In genomic region chr12:40247976-40248375, GRCm38 (mm10) we compare ENCODE assay signal across 10 mouse cellular contexts. TPM values are rescaled to one million over a fixed set of nuclear protein-coding genes. Genes with fewer than 3 reads are reported as not detected.
DNase-seq lines count a peak whose midpoint lies in the region; ATAC-seq and TF ChIP-seq lines count a peak whose summit lies in the region.
"Had no signal": no experiment of that assay in that cellular context is flagged by ENCODE, and none has a peak within 500 bp of the region (broad histone marks: within the 10 kb centered on the region; RNA-seq: fewer than 3 reads in every experiment).

No protein-coding gene starts in this region.

- H3K36me3 ChIP-seq in heart, postnatal 0 days (replicated peaks; ENCODE audit: control insufficient read depth, insufficient read depth, low read length): no peaks in the 10 kb centered on the region
- H3K36me3 ChIP-seq in liver, embryonic 15.5 days (replicated peaks): no peaks in the 10 kb centered on the region
- no peaks in the 10 kb centered on the region for H3K36me3 ChIP-seq in neural tube, embryonic 15.5 days
- no peaks in the 10 kb centered on the region for H3K36me3 ChIP-seq in forebrain, embryonic 15.5 days
- H3K36me3 ChIP-seq: embryonic facial prominence, embryonic 12.5 days; neural tube, embryonic 12.5 days had no signal

- peak; percentile 88 for ATAC-seq in heart, postnatal 0 days (ENCODE audit: insufficient read depth, low read depth)
- ATAC-seq in liver, embryonic 15.5 days (ENCODE audit: insufficient read depth): peak; percentile 84
- no peak for ATAC-seq in neural tube, embryonic 15.5 days (ENCODE audit: low FRiP score)
- ATAC-seq in forebrain, embryonic 15.5 days (replicated peaks): no peak

- TF ChIP-seq CTCF in heart, postnatal 0 days (IDR thresholded peaks at IDR 0.05; ENCODE audit: low read depth): no peak

- H3K27me3 ChIP-seq in heart, postnatal 0 days (ENCODE audit: control insufficient read depth, insufficient read depth, low read length): no peaks in the 10 kb centered on the region
- H3K27me3 ChIP-seq in liver, embryonic 15.5 days: no peaks in the 10 kb centered on the region
- H3K27me3 ChIP-seq in neural tube, embryonic 15.5 days (replicated peaks): no peaks in the 10 kb centered on the region
- no peaks in the 10 kb centered on the region for H3K27me3 ChIP-seq in forebrain, embryonic 15.5 days
- H3K27me3 ChIP-seq: embryonic facial prominence, embryonic 12.5 days; neural tube, embryonic 12.5 days had no signal

- no peak for TF ChIP-seq EP300 in heart, postnatal 0 days (IDR thresholded peaks at IDR 0.05; ENCODE audit: low read depth)

- peak; percentile 14 for DNase-seq in ES-CJ7 (ENCODE audit: low read depth, low spot score)
- DNase-seq in adrenal gland, adult 8-10 months: peak; percentile 78
- peak; percentile 80 for DNase-seq in heart, postnatal 0 days (ENCODE audit: low spot score)
- no peak for DNase-seq in cerebellum, adult 11 months
- DNase-seq in frontal cortex, postnatal 14 days (ENCODE audit: low spot score in 2 of 2): no peak

- WGBS in heart, postnatal 0 days: 54% methylated on average over 6 of the region's 6 CpGs
- WGBS in liver, embryonic 15.5 days (ENCODE audit: insufficient replicate concordance): 57% methylated on average over 6 of the region's 6 CpGs
- 76% methylated on average over 6 of the region's 6 CpGs for WGBS in neural tube, embryonic 15.5 days
- 77% methylated on average over 6 of the region's 6 CpGs for WGBS in forebrain, embryonic 15.5 days

- no peak overlapping the region for H3K4me2 ChIP-seq in heart, postnatal 0 days (ENCODE audit: low read depth, low read length)
- peak overlapping the region; percentile 36 for H3K4me2 ChIP-seq in liver, embryonic 15.5 days
- H3K4me2 ChIP-seq in neural tube, embryonic 15.5 days: no peak overlapping the region
- no peak overlapping the region for H3K4me2 ChIP-seq in forebrain, embryonic 15.5 days (replicated peaks)
- H3K4me2 ChIP-seq: embryonic facial prominence, embryonic 12.5 days; neural tube, embryonic 12.5 days had no signal

- H3K27ac ChIP-seq in heart, postnatal 0 days (ENCODE audit: low read depth): peak overlapping the region; percentile 54; the same call in 1 of the 2 replicates
- no peak overlapping the region for H3K27ac ChIP-seq in liver, embryonic 15.5 days (replicated peaks)
- no peak overlapping the region for H3K27ac ChIP-seq in neural tube, embryonic 15.5 days (replicated peaks)
- H3K27ac ChIP-seq in forebrain, embryonic 15.5 days (replicated peaks): no peak overlapping the region
- H3K27ac ChIP-seq: embryonic facial prominence, embryonic 12.5 days; neural tube, embryonic 12.5 days had no signal

- H3K4me1 ChIP-seq in heart, postnatal 0 days (ENCODE audit: control insufficient read depth, insufficient read depth): peaks cover 18% of the 10 kb centered on the region
- H3K4me1 ChIP-seq in liver, embryonic 15.5 days (replicated peaks): peaks cover 29% of the 10 kb centered on the region
- peaks cover 8% of the 10 kb centered on the region; the same call in 1 of the 2 replicates for H3K4me1 ChIP-seq in neural tube, embryonic 15.5 days
- peaks cover 8% of the 10 kb centered on the region for H3K4me1 ChIP-seq in forebrain, embryonic 15.5 days
- H3K4me1 ChIP-seq: embryonic facial prominence, embryonic 12.5 days had no signal

- H3K9me3 ChIP-seq in heart, postnatal 0 days (replicated peaks; ENCODE audit: control insufficient read depth, low read length): no peaks in the 10 kb centered on the region
- no peaks in the 10 kb centered on the region for H3K9me3 ChIP-seq in liver, embryonic 15.5 days (replicated peaks)
- no peaks in the 10 kb centered on the region for H3K9me3 ChIP-seq in neural tube, embryonic 15.5 days (replicated peaks)
- H3K9me3 ChIP-seq in forebrain, embryonic 15.5 days: no peaks in the 10 kb centered on the region
- H3K9me3 ChIP-seq: embryonic facial prominence, embryonic 12.5 days; neural tube, embryonic 12.5 days had no signal

- H3K4me3 ChIP-seq in heart, postnatal 0 days (ENCODE audit: low read depth, low read length): no peak overlapping the region
- H3K4me3 ChIP-seq in liver, embryonic 15.5 days (replicated peaks): no peak overlapping the region
- H3K4me3 ChIP-seq in neural tube, embryonic 15.5 days (replicated peaks): no peak overlapping the region
- no peak overlapping the region for H3K4me3 ChIP-seq in forebrain, embryonic 15.5 days
- H3K4me3 ChIP-seq: embryonic facial prominence, embryonic 12.5 days; neural tube, embryonic 12.5 days had no signal

- no peak overlapping the region for H3K9ac ChIP-seq in heart, postnatal 0 days (replicated peaks; ENCODE audit: low read depth, low read length)
- no peak overlapping the region for H3K9ac ChIP-seq in liver, embryonic 15.5 days
- H3K9ac ChIP-seq in neural tube, embryonic 15.5 days (replicated peaks): no peak overlapping the region
- no peak overlapping the region for H3K9ac ChIP-seq in forebrain, embryonic 15.5 days (replicated peaks)
- H3K9ac ChIP-seq: embryonic facial prominence, embryonic 12.5 days; neural tube, embryonic 12.5 days had no signal

RNA-seq across cellular contexts. Expression of gene Ifrd1, which starts 0.3 kb away (rescaled TPM):
- total RNA-seq in adrenal gland, adult 8-10 months (2022): 100 to 1,000 TPM; 109 to 173 (median 167) TPM
- total RNA-seq in heart, postnatal 0 days (2014; rRNA removed; ENCODE audit: low replicate concordance): 47.0 and 74.6 TPM in 2 replicates
- 90.4 and 117 TPM in 2 replicates for polyA plus RNA-seq in heart, postnatal 0 days (2015; fragmentation: Nextera tagmentation; extraction: Ambion mirVana)
- polyA plus RNA-seq in liver, embryonic 15.5 days (2015; fragmentation: Nextera tagmentation; extraction: Ambion mirVana): 38.4 and 43.8 TPM in 2 replicates
- polyA plus RNA-seq in neural tube, embryonic 15.5 days (2015; fragmentation: Nextera tagmentation; extraction: Ambion mirVana): 140 and 145 TPM in 2 replicates
- polyA plus RNA-seq in forebrain, embryonic 15.5 days (2015; fragmentation: Nextera tagmentation; extraction: Ambion mirVana): 165 and 181 TPM in 2 replicates

RNA-seq across cellular contexts. Expression of gene Lsmem1, which starts 48.7 kb away (rescaled TPM):
- total RNA-seq in adrenal gland, adult 8-10 months (2022): under 1 TPM in 3 of 4 experiments, not detected in 1; 0.14 to 0.56 (median 0.28) TPM
- 5.1 and 9.2 TPM in 2 replicates for total RNA-seq in heart, postnatal 0 days (2014; rRNA removed; ENCODE audit: low replicate concordance)
- polyA plus RNA-seq in heart, postnatal 0 days (2015; fragmentation: Nextera tagmentation; extraction: Ambion mirVana): 24.3 and 37.5 TPM in 2 replicates
- polyA plus RNA-seq in liver, embryonic 15.5 days (2015; fragmentation: Nextera tagmentation; extraction: Ambion mirVana): 0.09 TPM in 1 of 2 replicates, not detected in the other
- polyA plus RNA-seq in neural tube, embryonic 15.5 days (2015; fragmentation: Nextera tagmentation; extraction: Ambion mirVana): 0.40 and 0.59 TPM in 2 replicates
- not detected in 2 replicates for polyA plus RNA-seq in forebrain, embryonic 15.5 days (2015; fragmentation: Nextera tagmentation; extraction: Ambion mirVana)

Comparison
In these comparisons a context has a peak if more than half of its experiments do, and no peak if none do; other contexts are left out.
1. DNase-seq: peak in ES-CJ7 (single experiment), adrenal gland, adult 8-10 months (single experiment) and heart, postnatal 0 days (single experiment); none in cerebellum, adult 11 months (single experiment) and frontal cortex, postnatal 14 days (0 of 2).
2. ATAC-seq: peak in heart, postnatal 0 days (single experiment) and liver, embryonic 15.5 days (single experiment); none in neural tube, embryonic 15.5 days (single experiment) and forebrain, embryonic 15.5 days (single experiment).
3. RNA of gene Lsmem1, which starts 48.7 kb away (polyA plus RNA-seq): 24.3 to 37.5 TPM in heart, postnatal 0 days; 0.40 to 0.59 TPM in neural tube, embryonic 15.5 days, 0.09 TPM in liver, embryonic 15.5 days and not detected in forebrain, embryonic 15.5 days; every median in the first group is over 10 times any median in the second.